Mouse (Mus musculus): ENCODE measurements around the gene Snx4.

GRCm38 (mm10) chr16:33261584-33262061, 10.4 kb downstream of the Snx4 start:
- TF ChIP-seq POLR2A (IDR thresholded peaks at IDR 0.05; ENCODE audit: low read depth, low read length) (no peak), CTCF (IDR thresholded peaks at IDR 0.05; ENCODE audit: extremely low read depth, insufficient read length, insufficient replicate concordance, low read depth, low read length) (no peak)
